Mouse (Mus musculus) megakaryocyte progenitor cell, adult 5-6 weeks (primary cell): ENCODE measurements around the gene Gdpgp1. TPM values are rescaled to one million over a fixed set of nuclear protein-coding genes. Genes with fewer than 3 reads are reported as not detected.

ENCODE experiments used
- ATAC-seq: replicated peaks from 2 replicates; pipeline ENCODE4 v1.8.0; 2016; ENCODE audit warnings: mild to moderate bottlenecking, moderate TSS enrichment, inconsistent platforms; ENCODE audit not compliant: poor library complexity
- total RNA-seq, 2 experiments: library from RNA; stranded (forward) in 1 of 2; stranded (reverse) in 1 of 2; fragments of 157-497, 149-512 nt in 1 of 2; fragments of 200-1000 nt in 1 of 2; gene quantifications; 2 replicates each; pipeline versions ENCODE4 v1.2.3 to v1.2.4; 2015 to 2017

The Gdpgp1 gene
- total RNA-seq, 2 experiments from 2014 or later, result 2.0 to 7.1 TPM

GRCm38 (mm10) chr7:80269751-80270255 is 37.1 kb downstream of the Gdpgp1 start:
- peak; percentile 54 for ATAC-seq

GRCm38 (mm10) chr7:80273456-80273855 is 40.8 kb downstream of the Gdpgp1 start:
- no peak for ATAC-seq

DNA sequence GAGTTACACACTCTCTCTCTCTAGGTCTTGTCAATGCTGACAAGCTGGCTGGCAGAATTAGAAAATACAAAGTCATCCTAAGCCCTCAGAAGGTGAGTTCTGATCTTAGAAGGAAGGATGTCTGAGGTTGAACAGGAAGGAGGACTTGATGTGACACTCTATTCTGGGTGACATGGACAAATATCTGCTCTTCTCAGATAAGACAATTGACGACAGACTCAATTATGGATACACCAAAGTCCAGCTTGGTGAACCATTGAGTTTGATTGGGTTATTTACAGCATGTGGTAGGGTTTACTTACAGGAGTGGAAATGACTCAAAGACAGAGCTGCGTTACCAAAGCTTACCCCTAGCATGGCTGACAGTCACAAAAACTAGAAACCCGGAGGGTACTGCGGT is 43.7 kb downstream of the Gdpgp1 start:
- ATAC-seq, result no peak

GRCm38 (mm10) chr7:80280032-80280431 is 47.4 kb downstream of the Gdpgp1 start:
- ATAC-seq, result no peak

- no peak; the same call in 1 of the 2 replicates for ATAC-seq
Measured at GRCm38 (mm10) chr7:80280998-80281397, 48.3 kb downstream of the Gdpgp1 start.

- ATAC-seq, result no peak
Measured at GRCm38 (mm10) chr7:80281646-80282045, 49.0 kb downstream of the Gdpgp1 start.

GRCm38 (mm10) chr7:80283226-80283918 is 50.7 kb downstream of the Gdpgp1 start:
- ATAC-seq, result no peak

- no peak for ATAC-seq
Measured at GRCm38 (mm10) chr7:80284391-80284790, 51.7 kb downstream of the Gdpgp1 start.

DNA sequence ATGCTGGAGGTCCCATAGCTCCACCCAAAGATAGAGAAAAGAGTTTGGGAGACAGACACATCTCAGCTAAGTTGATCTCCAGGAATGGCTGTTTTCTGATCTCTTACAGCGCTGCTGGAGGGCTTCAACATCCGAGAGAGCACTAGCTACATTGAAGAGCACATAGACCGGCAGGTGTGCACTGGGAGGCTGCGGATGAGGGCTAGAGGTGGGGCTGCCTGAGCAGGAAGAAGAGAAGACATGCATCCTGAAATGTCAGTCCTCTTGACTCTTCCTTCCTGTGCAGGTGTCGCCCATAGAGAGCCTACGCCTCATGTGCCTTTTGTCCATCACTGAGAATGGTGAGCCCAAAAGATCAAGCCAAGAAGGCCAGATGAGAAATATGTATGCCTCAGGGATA is 53.1 kb downstream of the Gdpgp1 start:
- no peak for ATAC-seq

DNA sequence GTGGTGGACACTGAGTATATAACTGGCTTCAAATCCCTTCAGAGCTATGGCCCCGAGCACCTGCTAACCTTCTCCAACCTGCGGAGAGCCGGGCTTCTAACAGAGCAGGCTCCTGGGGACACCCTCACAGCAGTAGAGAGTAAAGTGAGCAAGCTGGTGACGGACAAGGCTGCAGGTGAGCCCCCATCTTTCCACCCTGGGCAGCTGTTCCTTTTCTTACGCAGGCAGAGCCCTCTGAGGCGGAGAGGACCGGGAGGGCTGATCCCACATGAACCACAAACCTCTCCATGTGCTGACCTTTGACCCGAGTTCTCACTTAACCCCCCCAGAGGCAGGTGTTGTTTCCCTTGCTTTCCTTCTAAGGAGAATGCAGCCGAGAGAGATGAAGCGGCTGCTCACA is 55.1 kb downstream of the Gdpgp1 start:
- no peak for ATAC-seq

Other genes starting within 250 kb of the Gdpgp1 start
- 18.9 and 19.3 TPM in 2 replicates for gene Zfp710, start 208.1 kb upstream of the Gdpgp1 start, total RNA-seq (2015)
- 22.7 and 23.6 TPM in 2 replicates for gene Zfp710, start 208.1 kb upstream of the Gdpgp1 start, total RNA-seq (2017)
- 267 and 274 TPM in 2 replicates for gene Idh2, start 117.5 kb upstream of the Gdpgp1 start, total RNA-seq (2015)
- 276 and 284 TPM in 2 replicates for gene Idh2, start 117.5 kb upstream of the Gdpgp1 start, total RNA-seq (2017)
- gene Sema4b, start 46.0 kb upstream of the Gdpgp1 start, total RNA-seq (2015), result 6.6 and 7.7 TPM in 2 replicates
- gene Sema4b, start 46.0 kb upstream of the Gdpgp1 start, total RNA-seq (2017), result 5.3 and 8.1 TPM in 2 replicates
- 65.0 and 67.2 TPM in 2 replicates for gene Cib1, start 52 bp upstream of the Gdpgp1 start, total RNA-seq (2015)
- 32.7 and 43.8 TPM in 2 replicates for gene Cib1, start 52 bp upstream of the Gdpgp1 start, total RNA-seq (2017)
- gene Ttll13, start 13.5 kb downstream of the Gdpgp1 start, total RNA-seq (2015), result 1.5 TPM in 1 of 2 replicates, not detected in the other
- gene Ttll13, start 13.5 kb downstream of the Gdpgp1 start, total RNA-seq (2017), result not detected in 2 replicates
- gene Ngrn, start 28.4 kb downstream of the Gdpgp1 start, total RNA-seq (2015), result 27.6 and 29.4 TPM in 2 replicates
- 24.6 and 25.9 TPM in 2 replicates for gene Ngrn, start 28.4 kb downstream of the Gdpgp1 start, total RNA-seq (2017)
- gene Vps33b, start 36.8 kb downstream of the Gdpgp1 start, total RNA-seq (2015), result 29.0 and 39.9 TPM in 2 replicates
- 19.7 and 32.0 TPM in 2 replicates for gene Vps33b, start 36.8 kb downstream of the Gdpgp1 start, total RNA-seq (2017)
- gene Prc1, start 61.6 kb downstream of the Gdpgp1 start, total RNA-seq (2015), result 94.9 and 96.2 TPM in 2 replicates
- 152 and 153 TPM in 2 replicates for gene Prc1, start 61.6 kb downstream of the Gdpgp1 start, total RNA-seq (2017)
- 11.3 and 17.7 TPM in 2 replicates for gene Rccd1, start 91.6 kb downstream of the Gdpgp1 start, total RNA-seq (2015)
- 14.3 and 21.4 TPM in 2 replicates for gene Rccd1, start 91.6 kb downstream of the Gdpgp1 start, total RNA-seq (2017)
- 5.4 TPM in 2 replicates for gene Unc45a, start 108.1 kb downstream of the Gdpgp1 start, total RNA-seq (2015)
- 15.6 and 16.6 TPM in 2 replicates for gene Unc45a, start 108.1 kb downstream of the Gdpgp1 start, total RNA-seq (2017)
- 15.1 and 20.4 TPM in 2 replicates for gene Hddc3, start 110.2 kb downstream of the Gdpgp1 start, total RNA-seq (2015)
- gene Hddc3, start 110.2 kb downstream of the Gdpgp1 start, total RNA-seq (2017), result 9.1 and 24.0 TPM in 2 replicates
- gene Man2a2, start 138.5 kb downstream of the Gdpgp1 start, total RNA-seq (2015), result 31.2 and 32.6 TPM in 2 replicates
- gene Man2a2, start 138.5 kb downstream of the Gdpgp1 start, total RNA-seq (2017), result 37.9 and 44.0 TPM in 2 replicates
- gene Fes, start 155.1 kb downstream of the Gdpgp1 start, total RNA-seq (2015), result 117 and 126 TPM in 2 replicates
- 97.6 and 158 TPM in 2 replicates for gene Fes, start 155.1 kb downstream of the Gdpgp1 start, total RNA-seq (2017)
- gene Furin, start 172.6 kb downstream of the Gdpgp1 start, total RNA-seq (2015), result 13.8 and 15.6 TPM in 2 replicates
- gene Furin, start 172.6 kb downstream of the Gdpgp1 start, total RNA-seq (2017), result 7.2 and 10.2 TPM in 2 replicates